Mouse (Mus musculus): ENCODE measurements around the gene Asxl1. TPM values are rescaled to one million over a fixed set of nuclear protein-coding genes. Genes with fewer than 3 reads are reported as not detected.

Gene Asxl1
- polyA plus RNA-seq, 1 experiment from 2014 or later: 14.2 TPM

Other genes with a start within 250 kb of the Asxl1 start
- 2.2 and 3.2 TPM in 2 replicates for gene Hck, start 237.4 kb upstream of the Asxl1 start, polyA plus RNA-seq (2014; fragmentation: Nextera tagmentation; extraction: Ambion mirVana)
- gene Tm9sf4, start 184.5 kb upstream of the Asxl1 start, polyA plus RNA-seq (2014; fragmentation: Nextera tagmentation; extraction: Ambion mirVana): 84.0 and 84.3 TPM in 2 replicates
- 31.7 and 34.1 TPM in 2 replicates for gene Tspyl3, start 120.4 kb upstream of the Asxl1 start, polyA plus RNA-seq (2014; fragmentation: Nextera tagmentation; extraction: Ambion mirVana)
- 6.4 and 8.7 TPM in 2 replicates for gene Plagl2, start 104.4 kb upstream of the Asxl1 start, polyA plus RNA-seq (2014; fragmentation: Nextera tagmentation; extraction: Ambion mirVana)
- gene Pofut1, start 104.3 kb upstream of the Asxl1 start, polyA plus RNA-seq (2014; fragmentation: Nextera tagmentation; extraction: Ambion mirVana): 5.3 and 6.3 TPM in 2 replicates
- 17.3 and 21.2 TPM in 2 replicates for gene Kif3b, start 54.4 kb upstream of the Asxl1 start, polyA plus RNA-seq (2014; fragmentation: Nextera tagmentation; extraction: Ambion mirVana)
- not detected in 2 replicates for gene 4930404H24Rik, start 147.0 kb downstream of the Asxl1 start, polyA plus RNA-seq (2014; fragmentation: Nextera tagmentation; extraction: Ambion mirVana)
- 44.8 and 49.8 TPM in 2 replicates for gene Nol4l, start 184.1 kb downstream of the Asxl1 start, polyA plus RNA-seq (2014; fragmentation: Nextera tagmentation; extraction: Ambion mirVana)